Mouse (Mus musculus) NIH3T3 (cell line): ENCODE measurements at regions not wholly inside any gene's neighbourhood (a gene's known extent, or its start where the extent isn't known, plus 50 kb on each side); places are given as distances from the start of the nearest gene placed in this dataset.
"Not testable (repeated sequence)": the region's sequence is repeated elsewhere in the genome, so short reads cannot be mapped to it uniquely, and the experiment has no call there.

Experiments
- DNase-seq: peaks from one replicate; pipeline ENCODE4 v3.0.0-alpha.2; 2012; ENCODE audit warnings: low read depth

DNA sequence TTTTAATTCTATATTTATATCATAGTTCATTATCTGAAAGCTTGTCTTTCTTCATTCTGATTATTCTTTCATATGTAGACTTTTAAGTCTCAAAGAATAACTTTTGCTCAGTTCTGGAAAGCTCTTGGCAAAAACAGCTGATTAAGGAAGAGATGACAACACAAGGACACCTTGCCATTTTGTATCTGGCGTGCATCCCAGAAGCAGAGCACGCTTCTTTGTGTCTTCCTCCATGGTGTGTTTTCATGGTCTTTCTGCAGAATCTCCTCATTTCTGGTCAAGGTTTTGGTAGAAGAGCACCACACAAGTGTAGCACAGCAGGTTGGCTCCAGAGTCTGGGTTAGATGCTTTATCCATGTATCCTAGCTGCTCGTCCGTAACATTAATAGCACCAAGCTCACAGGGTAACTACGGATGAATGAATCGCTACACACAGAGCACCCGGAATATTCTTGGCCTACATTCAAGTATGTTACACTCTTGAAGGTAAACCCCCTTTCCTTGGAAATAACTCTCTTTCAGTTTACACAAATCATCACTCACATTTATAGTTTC, 148.9 kb upstream of the Ddhd1 start:
- DNase-seq, result no peak

DNA sequence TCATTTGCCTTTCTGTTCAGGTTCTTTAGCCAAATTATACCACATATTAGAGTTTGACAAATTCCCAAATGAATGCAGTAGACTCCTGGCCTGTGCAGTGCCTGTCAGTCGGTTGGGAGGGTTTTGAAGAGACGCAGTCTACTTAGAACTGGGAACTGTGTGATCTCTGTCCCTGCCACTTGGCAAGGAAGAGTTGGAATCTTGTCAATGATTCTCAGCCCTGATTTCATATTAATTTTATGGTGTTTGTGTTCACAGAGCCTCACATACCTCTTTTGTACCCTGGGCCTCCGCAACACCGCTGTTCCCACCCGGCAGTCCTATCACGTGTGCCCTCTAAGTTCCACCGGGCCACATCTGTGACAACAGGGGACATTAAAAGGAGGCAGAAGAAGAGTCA, 149.8 kb upstream of the Ddhd1 start:
- no peak for DNase-seq

DNA sequence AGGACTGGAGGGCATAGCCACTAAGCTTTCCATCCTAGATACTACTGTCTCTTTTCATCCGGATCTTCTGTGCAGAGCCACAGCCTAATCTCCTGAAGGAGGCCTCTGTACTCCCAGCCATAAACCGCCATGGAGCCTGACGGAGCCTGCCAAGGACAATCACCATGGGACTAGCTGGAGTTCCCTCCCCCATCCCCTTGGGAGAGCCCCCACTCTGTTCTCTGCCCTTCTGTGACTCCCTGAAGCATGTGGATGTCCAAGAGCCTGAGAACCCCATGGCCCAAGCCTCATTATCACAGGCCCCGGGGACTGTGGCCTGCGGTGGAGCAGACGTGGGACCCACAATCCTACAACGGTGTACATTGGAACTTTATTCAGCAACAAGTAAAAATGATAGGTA, 151.5 kb upstream of the Ddhd1 start:
- DNase-seq, result no peak

DNA sequence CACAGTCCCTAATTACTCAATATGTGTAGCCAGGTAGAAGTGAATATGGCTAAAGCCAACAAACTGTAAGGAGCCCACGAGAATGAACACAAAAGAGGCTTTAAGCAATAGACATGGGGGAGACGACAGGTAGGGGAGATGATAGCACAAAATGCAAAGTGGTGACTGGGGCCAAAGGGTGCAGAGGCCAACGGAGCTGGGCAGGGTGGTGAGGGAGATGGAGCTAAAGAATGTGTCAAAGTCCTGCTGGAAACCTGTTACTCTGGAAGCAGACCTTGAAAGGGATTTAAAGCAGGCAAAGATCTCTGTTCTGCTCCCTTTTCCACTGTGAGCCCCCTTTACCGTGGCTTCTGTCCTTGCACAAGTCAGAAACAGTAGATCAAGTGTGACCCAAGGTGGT, 152.2 kb upstream of the Ddhd1 start:
- DNase-seq, result no peak

DNA sequence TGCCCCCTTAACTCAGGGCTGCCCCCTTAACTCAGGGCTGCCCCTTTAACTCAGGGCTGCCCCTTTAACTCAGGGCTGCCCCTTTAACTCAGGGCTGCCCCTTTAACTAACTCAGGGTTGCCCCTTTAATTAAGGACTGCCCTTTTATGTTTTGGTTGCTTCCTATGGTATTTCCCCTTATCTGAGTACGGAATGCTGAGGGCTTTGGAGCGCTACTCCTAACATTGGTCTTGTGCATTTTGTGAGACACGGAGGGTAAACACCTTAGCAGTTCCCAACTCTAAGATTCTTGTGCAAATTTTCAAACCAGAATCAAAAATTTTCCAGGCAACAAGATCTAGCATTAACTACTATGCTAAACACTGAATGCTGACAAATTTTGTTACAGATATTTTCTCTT, 152.7 kb upstream of the Ddhd1 start:
- no peak for DNase-seq

DNA sequence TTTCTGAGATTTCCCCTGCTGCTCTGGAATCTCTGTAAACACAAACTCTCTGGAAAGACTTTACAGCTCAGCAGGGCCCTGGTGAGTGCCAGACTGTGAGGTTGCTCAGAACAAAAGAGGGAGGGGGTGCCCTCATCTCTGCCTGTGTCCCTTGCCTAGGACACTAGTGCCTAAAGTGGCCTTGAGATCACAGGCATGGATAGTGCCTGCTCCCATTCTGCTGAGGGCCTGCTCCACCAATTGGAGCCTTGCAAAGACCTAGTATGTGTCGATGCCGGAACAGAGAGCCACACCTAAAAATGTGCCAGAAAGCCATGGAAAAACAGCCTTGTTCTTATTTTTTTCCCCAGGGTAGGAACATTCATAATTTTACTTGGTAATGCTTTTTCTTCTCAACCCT, 157.7 kb upstream of the Ddhd1 start:
- no peak for DNase-seq

DNA sequence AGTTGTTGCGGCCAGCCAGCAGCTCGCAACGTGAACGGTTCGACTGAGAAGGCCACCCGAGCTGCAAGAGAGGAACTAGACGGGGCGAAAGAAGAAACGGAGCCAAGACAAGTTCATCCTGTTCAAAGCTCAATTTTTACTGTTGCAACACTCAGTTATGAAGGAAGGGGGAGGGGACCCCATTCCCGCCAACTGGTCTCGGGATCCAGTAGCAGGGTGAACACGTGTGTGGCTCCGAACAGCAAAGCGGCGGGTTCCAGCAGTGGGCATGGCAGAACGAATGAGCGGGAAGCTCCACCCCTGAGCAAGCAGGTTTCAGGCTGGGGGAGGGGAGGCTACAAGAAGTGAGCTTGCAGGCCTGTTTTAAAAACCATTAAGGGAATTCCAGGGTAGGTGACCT, 158.7 kb upstream of the Ddhd1 start:
- DNase-seq, result not testable (repeated sequence)

DNA sequence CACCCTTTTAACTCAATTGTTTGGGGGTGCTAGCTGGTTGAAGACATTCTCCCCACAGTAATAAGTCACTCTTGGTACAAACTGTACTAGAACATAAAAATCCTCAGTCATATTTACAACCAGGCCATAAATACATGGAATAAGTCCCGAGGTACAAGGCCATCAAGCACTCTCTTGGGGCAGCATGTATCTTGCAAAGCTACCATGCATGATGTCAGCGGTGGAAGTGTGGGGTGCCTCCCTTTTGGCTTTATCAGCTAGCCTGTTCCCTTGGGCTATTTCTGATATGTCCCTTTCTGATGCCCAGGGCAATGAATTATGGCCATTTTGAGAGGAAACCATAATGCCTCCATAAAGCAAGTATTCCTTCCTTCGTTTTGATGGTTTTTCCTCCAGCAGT, 159.8 kb upstream of the Ddhd1 start:
- DNase-seq, result no peak

DNA sequence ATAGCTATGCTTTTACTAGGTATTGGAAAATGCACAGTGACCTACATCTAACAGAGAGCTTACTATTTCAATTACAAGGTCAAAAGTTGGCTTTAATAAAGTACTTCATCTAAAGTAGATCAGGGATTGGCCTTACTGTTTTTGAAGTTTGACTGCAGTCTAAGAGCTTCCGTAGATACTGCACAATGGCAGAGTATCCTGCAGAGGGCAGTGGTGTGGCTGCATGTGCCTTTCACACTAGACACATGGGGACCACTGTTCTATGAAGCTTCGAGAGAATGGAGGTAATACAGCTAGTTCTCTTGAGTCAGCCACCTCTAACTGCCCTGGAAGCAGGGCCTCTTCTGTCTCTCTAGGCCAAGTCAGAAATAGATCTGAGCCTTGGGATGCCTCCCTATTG, 166.7 kb upstream of the Ddhd1 start:
- no peak for DNase-seq

DNA sequence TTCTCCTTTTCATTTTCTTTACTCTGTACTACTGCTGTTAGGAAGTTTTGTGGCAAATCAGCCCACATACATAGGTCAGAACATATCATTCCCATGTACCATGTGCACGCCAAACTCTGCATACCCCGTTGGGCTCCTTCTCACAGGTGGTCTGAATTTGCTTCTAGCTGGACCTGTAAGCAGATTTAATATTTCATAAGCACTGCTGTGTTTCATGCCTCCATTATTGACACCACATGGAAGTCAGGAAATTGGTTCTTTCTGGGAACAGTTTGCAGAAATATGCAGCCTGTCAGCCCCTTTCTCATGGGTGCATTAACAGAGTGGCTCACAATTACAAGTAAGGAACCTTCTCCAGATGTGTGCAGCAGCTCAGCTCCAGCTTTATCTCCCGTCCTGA, 168.1 kb upstream of the Ddhd1 start:
- DNase-seq, result peak; percentile 50

DNA sequence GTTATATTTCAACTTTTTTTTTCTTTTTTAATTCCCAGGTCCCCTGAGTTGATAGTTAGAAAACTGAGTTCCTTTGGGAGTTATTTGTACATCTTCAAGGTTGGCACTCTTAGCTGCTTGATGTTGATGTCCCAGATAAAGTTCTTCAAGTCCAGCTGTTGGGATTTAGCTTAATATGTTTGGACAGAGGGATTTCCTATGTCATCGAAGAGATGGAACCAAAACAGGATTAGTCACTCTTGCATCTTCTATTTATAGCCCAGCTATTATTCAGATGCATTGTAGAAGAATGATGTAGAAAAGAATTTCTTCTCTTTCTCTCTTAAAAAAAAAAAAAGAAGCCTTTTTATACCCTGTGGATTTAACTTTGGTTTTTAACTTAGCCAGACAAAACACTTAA, 169.2 kb upstream of the Ddhd1 start:
- DNase-seq, result no peak

DNA sequence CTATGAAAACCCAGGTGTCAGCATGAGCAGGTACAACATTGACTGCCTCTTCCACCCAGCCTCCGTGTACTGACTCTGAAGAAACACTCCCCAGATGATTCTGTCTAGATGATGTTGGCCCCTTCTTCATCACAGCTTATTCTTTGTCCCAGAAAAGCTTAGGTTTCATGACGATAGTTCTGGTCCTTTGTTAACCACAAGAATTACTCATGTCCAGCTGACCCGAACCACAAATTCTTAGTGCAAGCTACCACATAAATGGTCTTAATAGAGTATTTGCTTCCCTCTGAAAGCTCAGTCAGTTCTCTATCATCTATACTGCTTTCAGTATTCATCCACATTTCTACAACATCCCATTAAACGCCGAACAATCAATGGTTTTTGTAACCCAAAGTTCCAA, 172.5 kb upstream of the Ddhd1 start:
- DNase-seq, result no peak

DNA sequence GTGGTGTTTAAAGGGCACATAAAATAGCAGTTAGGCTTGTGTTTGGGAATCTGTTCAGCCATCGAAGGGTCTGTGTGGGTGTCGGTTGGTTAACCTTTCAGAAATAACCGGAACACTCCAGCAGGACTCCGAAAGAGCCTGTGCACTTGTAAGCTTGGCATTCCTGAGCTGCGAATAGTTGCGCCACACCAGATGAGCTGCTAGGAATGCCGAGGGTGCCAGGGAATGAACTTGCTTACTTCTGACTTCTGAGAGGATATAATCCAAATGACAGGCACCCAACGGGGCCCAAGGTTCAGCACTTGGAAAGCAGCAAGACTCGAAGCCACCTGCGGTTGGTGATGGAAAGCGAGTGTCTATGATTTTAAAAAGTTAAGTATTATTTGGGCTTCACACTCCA, 179.1 kb upstream of the Ddhd1 start:
- no peak for DNase-seq

DNA sequence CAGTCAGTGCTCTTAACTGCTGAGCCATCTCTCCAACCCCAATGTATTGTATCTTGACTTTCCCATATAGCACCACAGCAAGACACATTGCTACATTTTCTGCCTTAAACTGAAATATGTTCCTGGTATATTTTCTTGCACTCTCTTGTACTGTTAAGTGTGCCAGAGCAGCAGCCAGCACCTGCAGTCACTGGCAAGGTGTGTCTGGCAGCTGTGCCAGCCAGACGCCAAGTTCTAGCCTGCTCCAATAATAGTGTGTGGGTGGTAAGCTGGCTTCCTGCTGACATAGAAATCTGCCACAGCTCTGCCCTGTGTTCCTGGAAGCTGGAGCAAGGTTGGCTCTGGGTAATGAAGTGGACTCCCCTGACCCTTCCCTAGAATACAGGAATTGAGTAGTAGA, 185.9 kb upstream of the Ddhd1 start:
- no peak for DNase-seq

DNA sequence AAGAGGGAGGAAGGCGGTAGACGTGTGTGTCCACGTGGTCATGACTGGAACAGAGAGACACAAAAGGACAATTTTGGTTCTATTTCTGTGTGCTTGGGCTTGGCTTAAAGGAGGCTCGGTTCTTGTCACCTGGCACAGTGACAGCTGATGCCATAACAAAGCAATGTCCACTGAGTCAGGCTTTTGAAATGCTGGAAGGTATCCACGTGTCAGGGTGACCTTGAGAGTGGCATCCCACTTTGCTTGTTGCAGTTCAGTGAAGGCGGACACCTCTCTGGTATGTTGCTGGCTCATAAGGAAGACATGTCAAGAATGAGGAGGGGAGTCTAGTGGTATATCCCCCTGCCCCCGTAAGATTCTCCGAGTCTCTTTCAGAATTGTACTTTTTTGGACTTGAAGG, 192.6 kb upstream of the Ddhd1 start:
- DNase-seq, result peak; percentile 50

DNA sequence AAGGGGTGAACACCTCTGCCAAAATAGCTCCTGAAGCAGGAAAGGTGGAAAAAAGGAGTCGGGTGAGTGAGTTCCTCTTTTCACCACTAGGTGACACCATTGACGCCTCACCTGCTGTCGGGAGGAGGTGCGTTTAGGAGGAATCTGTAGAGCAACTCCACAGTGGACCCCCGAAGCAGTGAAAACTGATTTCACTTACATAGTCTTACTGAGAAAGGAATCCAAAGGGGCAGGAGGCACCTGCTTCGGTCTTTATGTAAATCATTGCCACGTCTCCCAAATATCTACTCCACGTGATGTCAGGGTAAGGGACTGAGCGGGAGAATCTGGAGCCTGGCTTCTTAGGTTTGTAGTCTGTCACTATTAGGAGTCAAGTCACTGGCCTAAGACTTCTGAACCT, 220.5 kb upstream of the Ddhd1 start:
- peak; percentile 37 for DNase-seq

DNA sequence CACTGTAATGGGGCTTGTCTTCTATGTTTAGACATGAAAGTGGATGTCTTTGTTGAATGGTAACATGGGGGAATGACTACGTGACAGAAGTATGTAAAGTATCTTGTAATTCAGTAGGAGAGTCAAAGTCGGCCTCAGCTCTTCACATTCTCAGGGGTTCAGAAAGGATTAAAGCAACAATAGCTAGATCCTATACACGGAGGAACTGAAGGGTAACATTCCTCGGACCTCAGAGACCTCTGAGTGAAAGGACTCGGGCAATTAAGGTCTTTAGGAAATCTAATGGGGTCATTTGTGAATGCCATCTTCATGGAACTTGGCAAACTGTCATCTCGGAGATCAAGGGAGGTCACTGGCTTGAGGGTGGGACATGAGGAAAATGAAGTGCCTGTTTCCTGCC, 262.8 kb upstream of the Ddhd1 start:
- no peak for DNase-seq

DNA sequence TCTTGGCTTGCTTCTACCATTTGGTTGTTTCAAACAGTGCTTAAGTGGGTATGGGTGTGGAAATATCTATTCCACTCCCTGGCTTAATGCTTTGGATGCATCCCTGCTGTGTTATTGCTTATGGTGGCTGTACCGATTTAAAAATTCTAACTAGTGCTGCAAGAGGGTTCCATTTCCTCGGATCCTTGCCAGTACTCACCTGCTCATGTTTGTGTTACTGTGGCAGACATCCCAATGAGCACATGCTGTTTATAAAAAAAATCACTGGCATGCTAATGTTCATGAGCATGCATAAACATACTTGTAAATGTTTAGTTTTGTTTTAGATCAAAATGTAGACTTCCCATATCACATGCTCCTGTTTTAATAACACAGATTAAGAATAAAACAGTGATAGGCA, 285.6 kb upstream of the Ddhd1 start:
- DNase-seq, result no peak

DNA sequence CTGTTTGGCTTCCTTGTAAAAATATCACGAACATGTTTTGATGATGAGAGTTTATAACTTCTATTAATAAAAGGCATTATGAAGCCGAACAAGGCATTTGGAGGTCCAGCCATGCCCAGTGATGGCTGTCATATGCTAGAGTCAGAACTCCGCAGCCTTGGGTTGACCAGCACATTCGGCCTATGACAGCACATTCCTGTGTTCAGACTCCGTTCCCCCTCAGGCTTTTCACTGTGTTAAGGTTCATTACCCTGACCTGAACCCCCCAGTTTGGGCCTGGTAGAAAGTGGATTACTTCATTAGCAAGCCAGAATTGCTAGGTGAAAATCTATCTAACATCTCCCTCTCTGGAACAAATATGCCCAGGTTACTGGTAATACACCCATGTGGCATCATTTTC, 286.2 kb upstream of the Ddhd1 start:
- no peak for DNase-seq

DNA sequence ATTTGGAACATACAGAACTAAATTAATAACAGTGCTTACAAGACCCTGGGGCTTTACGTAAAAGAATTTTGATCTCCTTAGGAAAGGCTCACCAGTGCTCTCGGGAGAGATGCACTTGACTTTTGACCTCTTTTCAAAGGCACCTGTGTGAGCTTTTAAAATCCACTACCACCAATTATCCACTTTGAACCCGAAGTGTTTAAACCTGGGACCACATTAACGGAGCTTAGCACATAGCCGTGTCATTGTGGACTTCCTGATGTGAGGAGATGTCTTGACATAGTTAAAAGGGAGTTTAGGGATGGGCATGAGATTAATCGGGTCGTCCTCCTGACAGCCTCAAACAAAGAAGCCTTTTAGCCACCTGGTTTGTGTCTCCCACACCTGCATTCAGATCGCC, 286.6 kb upstream of the Ddhd1 start:
- DNase-seq, result no peak

DNA sequence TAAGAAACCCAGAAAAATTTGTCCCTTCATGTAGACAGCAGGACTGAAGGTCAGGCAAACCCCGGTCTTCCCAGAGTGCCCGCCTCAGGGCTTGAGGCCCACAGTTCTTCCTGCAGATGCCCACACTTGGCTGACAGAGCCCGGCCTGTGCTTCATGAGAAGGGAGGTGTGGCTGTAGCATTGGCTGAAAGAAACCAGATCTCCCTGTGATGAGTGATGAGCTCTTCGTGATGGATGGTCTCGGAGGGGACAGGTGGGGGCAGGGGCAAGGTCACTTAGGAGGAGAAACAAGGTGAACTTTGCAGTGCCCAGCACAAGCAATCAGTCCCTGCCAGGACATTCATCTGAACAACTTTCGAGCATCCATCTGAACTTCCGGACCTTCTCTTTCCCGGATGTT, 298.7 kb upstream of the Ddhd1 start:
- DNase-seq, result no peak

DNA sequence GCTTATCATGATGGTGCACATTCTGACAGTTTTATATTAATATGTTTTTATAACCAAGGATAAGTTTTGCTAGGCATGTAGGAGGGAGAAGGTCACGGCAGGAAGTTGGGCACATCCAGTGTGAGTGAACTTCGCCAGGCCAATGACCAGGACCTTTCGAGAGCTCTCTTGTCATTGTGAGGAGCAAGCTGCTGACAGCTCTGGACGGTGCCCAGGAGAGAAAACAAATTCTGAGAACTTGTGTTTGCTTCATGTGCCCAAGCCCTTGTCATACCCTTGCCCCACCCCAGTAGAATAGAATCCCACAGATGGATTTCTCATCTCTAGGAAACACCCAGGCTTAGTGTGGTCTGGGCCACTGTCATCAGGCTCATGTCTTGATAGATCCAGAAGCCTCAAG, 304.5 kb upstream of the Ddhd1 start:
- DNase-seq, result no peak

DNA sequence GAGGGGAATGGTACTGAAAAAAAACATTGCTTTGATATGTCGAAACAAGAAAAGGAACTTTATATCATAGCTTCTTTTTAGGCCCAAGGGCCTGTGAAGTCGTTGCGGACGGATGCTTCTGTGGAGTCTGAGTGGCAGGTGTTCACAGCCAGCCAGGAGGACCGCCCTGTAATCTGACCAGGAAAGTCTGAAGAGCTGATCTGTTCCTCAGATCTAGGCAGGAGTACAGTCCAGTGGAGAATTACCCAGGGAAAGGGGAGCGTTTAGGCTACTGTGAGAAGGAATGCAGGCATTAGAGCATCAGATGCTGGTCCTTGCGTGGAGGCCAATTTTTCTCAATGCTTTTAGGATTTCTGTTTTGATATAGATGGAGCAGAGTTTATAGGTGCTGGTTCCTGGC, 306.1 kb upstream of the Ddhd1 start:
- DNase-seq, result no peak

DNA sequence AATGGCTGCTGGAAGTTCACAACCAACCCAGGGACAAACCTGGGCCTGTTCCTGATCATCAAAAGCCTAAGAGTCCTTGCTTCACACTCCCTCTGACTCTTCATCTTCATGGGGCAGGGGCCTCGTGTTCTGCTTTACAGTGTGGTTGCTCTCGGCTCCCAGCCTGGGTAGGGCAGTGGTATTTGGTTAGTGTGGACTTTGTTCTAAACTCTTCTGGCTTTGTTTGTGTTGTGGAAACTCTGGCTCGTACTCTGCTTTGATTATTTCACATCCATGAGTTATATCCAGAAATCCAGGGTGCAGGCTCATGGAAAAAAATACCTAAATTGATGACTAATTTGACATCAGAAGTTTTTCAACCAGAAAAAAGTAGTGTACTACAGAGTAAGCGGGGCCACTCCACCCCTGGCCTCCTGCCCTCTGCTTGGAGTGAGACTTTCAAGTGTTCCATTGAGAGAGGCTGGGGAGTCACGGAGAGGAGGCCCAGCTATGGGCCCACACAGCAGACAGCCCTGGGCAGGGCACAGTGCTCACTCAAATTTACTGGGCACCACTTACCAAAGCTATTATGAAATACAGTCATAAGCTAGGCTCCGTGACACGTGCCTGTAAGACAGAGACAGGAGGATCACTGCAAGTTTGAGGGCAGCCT, 325.4 kb upstream of the Ddhd1 start:
- DNase-seq, result no peak
